ENCODE assay signal across 9 mouse cellular contexts in the genomic region with DNA sequence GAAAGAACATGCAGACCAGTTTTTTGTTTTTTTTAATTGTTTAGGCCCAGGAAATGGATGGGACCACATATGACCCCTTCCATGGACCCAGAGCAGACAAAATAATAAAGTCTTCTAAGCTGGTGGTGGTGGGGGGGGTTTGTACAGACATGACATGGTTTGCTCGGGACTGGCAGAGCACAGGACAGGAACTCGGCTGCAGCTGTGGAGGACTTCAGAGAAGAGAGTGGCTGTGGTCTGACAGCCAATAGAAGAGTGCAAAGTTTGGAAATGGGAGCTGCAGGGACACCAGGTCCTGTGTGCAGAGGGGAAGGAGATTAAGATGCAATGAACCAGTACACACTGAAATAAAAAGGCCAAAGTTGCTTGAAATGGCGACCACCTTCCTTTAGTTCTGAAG. TPM values are rescaled to one million over a fixed set of nuclear protein-coding genes. Genes with fewer than 3 reads are reported as not detected.
DNase-seq lines count a peak whose midpoint lies in the region; ATAC-seq and TF ChIP-seq lines count a peak whose summit lies in the region.
"Had no signal": no experiment of that assay in that cellular context is flagged by ENCODE, and none has a peak within 500 bp of the region (broad histone marks: within the 10 kb centered on the region; RNA-seq: fewer than 3 reads in every experiment).

No protein-coding gene starts in this region.

- no peak overlapping the region; the same call in 1 of the 2 replicates for H3K9ac ChIP-seq in kidney, embryonic 16.5 days (replicated peaks; ENCODE audit: low read length)
- no peak overlapping the region for H3K9ac ChIP-seq in liver, embryonic 11.5 days (ENCODE audit: low read depth, low read length)

- intact Hi-C loops in left cerebral cortex, postnatal 25 days (cut with DNase I): loop anchor here (5.0 kb wide), 1 partner anchor 652 kb away; no protein-coding TSS in a partner anchor

- H3K36me3 ChIP-seq in kidney, embryonic 16.5 days (ENCODE audit: insufficient read depth, low read length): no peaks in the 10 kb centered on the region
- H3K36me3 ChIP-seq in E14TG2a.4 (ENCODE audit: insufficient read depth, low read length): no peaks in the 10 kb centered on the region
- peaks cover 34% of the 10 kb centered on the region for H3K36me3 ChIP-seq in G1E (replicated peaks)
- H3K36me3 ChIP-seq in liver, embryonic 11.5 days (ENCODE audit: control insufficient read depth, insufficient read depth, low read length): no peaks in the 10 kb centered on the region

- H3K9me3 ChIP-seq in kidney, embryonic 16.5 days (ENCODE audit: low read length): no peaks in the 10 kb centered on the region
- H3K9me3 ChIP-seq in E14TG2a.4 (ENCODE audit: low read length) (no peaks in the 10 kb centered on the region), G1E (replicated peaks) (no peaks in the 10 kb centered on the region)
- no peaks in the 10 kb centered on the region for H3K9me3 ChIP-seq in liver, embryonic 11.5 days (ENCODE audit: control insufficient read depth, low read length)

- peak overlapping the region; percentile 90 for H3K27ac ChIP-seq in kidney, embryonic 16.5 days (ENCODE audit: low read length)
- H3K27ac ChIP-seq in liver, embryonic 11.5 days (ENCODE audit: low read depth, low read length): peak overlapping the region; percentile 73; the same call in 1 of the 2 replicates

- 27% methylated on average over 3 of the region's 3 CpGs for WGBS in kidney, embryonic 16.5 days
- 33% methylated on average over 3 of the region's 3 CpGs for WGBS in liver, embryonic 11.5 days

- no peak for DNase-seq in kidney, postnatal 14 days
- no peak for DNase-seq in G1E (ENCODE audit: low spot score)
- DNase-seq in liver, embryonic 11.5 days (ENCODE audit: low spot score): no peak
- no peak for DNase-seq in cerebellum, adult 9-10 months
- no peak for DNase-seq in left cerebral cortex, adult 11 months (ENCODE audit: low spot score)
- DNase-seq in left cerebral cortex, postnatal 25 days (ENCODE audit: low spot score in 2 of 2): no peak
- DNase-seq: right cerebral cortex, postnatal 4 days had no signal

- peak overlapping the region; percentile 13; the same call in 1 of the 2 replicates for H3K4me2 ChIP-seq in kidney, embryonic 16.5 days (replicated peaks; ENCODE audit: low read depth, low read length)
- H3K4me2 ChIP-seq in liver, embryonic 11.5 days: peak overlapping the region; percentile 12; the same call in 1 of the 2 replicates

- TF ChIP-seq CTCF in E14TG2a.4 (conservative IDR thresholded peaks at IDR 0.05; ENCODE audit: low read length) (no peak), G1E (IDR thresholded peaks at IDR 0.05; ENCODE audit: low read depth, low read length) (no peak)

- no peaks in the 10 kb centered on the region for H3K27me3 ChIP-seq in kidney, embryonic 16.5 days (ENCODE audit: insufficient read depth, low read length)
- H3K27me3 ChIP-seq in E14TG2a.4 (ENCODE audit: insufficient read depth, low read length) (no peaks in the 10 kb centered on the region), G1E (ENCODE audit: insufficient read depth, low read length) (no peaks in the 10 kb centered on the region)
- no peaks in the 10 kb centered on the region for H3K27me3 ChIP-seq in liver, embryonic 11.5 days (replicated peaks; ENCODE audit: control insufficient read depth, insufficient read depth, low read length)

- no peak overlapping the region for H3K4me3 ChIP-seq in kidney, embryonic 16.5 days (ENCODE audit: low read length)
- H3K4me3 ChIP-seq in E14TG2a.4 (replicated peaks; ENCODE audit: low read length) (peak overlapping the region; percentile 73), G1E (ENCODE audit: low read depth, low read length) (peak overlapping the region; percentile 33; the same call in 1 of the 2 replicates)
- no peak overlapping the region for H3K4me3 ChIP-seq in liver, embryonic 11.5 days (ENCODE audit: low read depth, low read length)

- H3K4me1 ChIP-seq in kidney, embryonic 16.5 days (ENCODE audit: insufficient read depth, low read length): peaks cover 89% of the 10 kb centered on the region
- peaks cover 89% of the 10 kb centered on the region for H3K4me1 ChIP-seq in E14TG2a.4 (replicated peaks; ENCODE audit: low read depth, low read length)
- H3K4me1 ChIP-seq in G1E (ENCODE audit: insufficient read depth, low read depth, low read length): peaks cover 89% of the 10 kb centered on the region
- H3K4me1 ChIP-seq in liver, embryonic 11.5 days (replicated peaks; ENCODE audit: control insufficient read depth, insufficient read depth, low read length): peaks cover 89% of the 10 kb centered on the region

- ATAC-seq in kidney, embryonic 16.5 days (ENCODE audit: low FRiP score, low TSS enrichment): no peak
- ATAC-seq in G1E (ENCODE audit: extremely low read depth, insufficient number of reproducible peaks, low FRiP score, poor library complexity, severe bottlenecking): no peak
- ATAC-seq in liver, embryonic 11.5 days (replicated peaks; ENCODE audit: low FRiP score): no peak

RNA-seq across cellular contexts. Expression of a gene that starts 7.0 kb away (rescaled TPM):
- 138 and 144 TPM in 2 replicates for polyA plus RNA-seq in kidney, embryonic 16.5 days (2015; fragmentation: Nextera tagmentation; extraction: Ambion mirVana)
- 32.3 and 36.3 TPM in 2 replicates for total RNA-seq in G1E (2014; fragmentation: Nextera tagmentation)
- total RNA-seq in G1E (2017): 23.4 and 27.2 TPM in 2 replicates
- 7.5 and 10.3 TPM in 2 replicates for polyA plus RNA-seq in G1E (2012)
- 65.3 and 68.1 TPM in 2 replicates for polyA plus RNA-seq in liver, embryonic 11.5 days (2014; fragmentation: Nextera tagmentation; extraction: Ambion mirVana)
- total RNA-seq in left cerebral cortex, postnatal 25 days (2021): 10 to 100 TPM; 58.1 to 61.8 TPM

RNA-seq across cellular contexts. Expression of a gene that starts 54.0 kb away (rescaled TPM):
- 109 and 111 TPM in 2 replicates for polyA plus RNA-seq in kidney, embryonic 16.5 days (2015; fragmentation: Nextera tagmentation; extraction: Ambion mirVana)
- 101 and 113 TPM in 2 replicates for total RNA-seq in G1E (2014; fragmentation: Nextera tagmentation)
- 57.9 and 59.7 TPM in 2 replicates for total RNA-seq in G1E (2017)
- polyA plus RNA-seq in G1E (2012): 9.4 and 12.5 TPM in 2 replicates
- polyA plus RNA-seq in liver, embryonic 11.5 days (2014; fragmentation: Nextera tagmentation; extraction: Ambion mirVana): 78.2 and 84.8 TPM in 2 replicates
- 100 to 1,000 TPM; 115 to 120 TPM for total RNA-seq in left cerebral cortex, postnatal 25 days (2021)

Comparison
In these comparisons a context has a peak if more than half of its experiments do, and no peak if none do; other contexts are left out.
1. H3K4me3 ChIP-seq: peak in E14TG2a.4 (single experiment) and G1E (single experiment); none in kidney, embryonic 16.5 days (single experiment) and liver, embryonic 11.5 days (single experiment).